14 mouse cellular contexts compared by ENCODE assay signal in genomic region chr12:16875269-16875668, GRCm38 (mm10). TPM values are rescaled to one million over a fixed set of nuclear protein-coding genes. Genes with fewer than 3 reads are reported as not detected.
DNase-seq lines count a peak whose midpoint lies in the region; ATAC-seq and TF ChIP-seq lines count a peak whose summit lies in the region.
"Had no signal": no experiment of that assay in that cellular context is flagged by ENCODE, and none has a peak within 500 bp of the region (broad histone marks: within the 10 kb centered on the region; RNA-seq: fewer than 3 reads in every experiment).

No protein-coding gene starts in this region.

- peak overlapping the region; percentile 31 for H3K27ac ChIP-seq in heart, postnatal 0 days (ENCODE audit: low read depth)
- peak overlapping the region; percentile 29; the same call in 1 of the 2 replicates for H3K27ac ChIP-seq in liver, embryonic 13.5 days
- H3K27ac ChIP-seq in forebrain, embryonic 15.5 days (replicated peaks): no peak overlapping the region
- H3K27ac ChIP-seq: midbrain, embryonic 13.5 days had no signal

- H3K36me3 ChIP-seq in heart, postnatal 0 days (replicated peaks; ENCODE audit: control insufficient read depth, insufficient read depth, low read length): no peaks in the 10 kb centered on the region
- H3K36me3 ChIP-seq in liver, embryonic 13.5 days: no peaks in the 10 kb centered on the region
- no peaks in the 10 kb centered on the region for H3K36me3 ChIP-seq in forebrain, embryonic 15.5 days
- H3K36me3 ChIP-seq: midbrain, embryonic 13.5 days had no signal

- H3K9ac ChIP-seq in heart, postnatal 0 days (replicated peaks; ENCODE audit: low read depth, low read length): no peak overlapping the region
- no peak overlapping the region for H3K9ac ChIP-seq in liver, embryonic 13.5 days
- no peak overlapping the region for H3K9ac ChIP-seq in forebrain, embryonic 15.5 days (replicated peaks)
- H3K9ac ChIP-seq: midbrain, embryonic 13.5 days had no signal

- no peak for TF ChIP-seq CTCF in heart, postnatal 0 days (IDR thresholded peaks at IDR 0.05; ENCODE audit: low read depth)

- no peak for ATAC-seq in heart, postnatal 0 days (ENCODE audit: insufficient read depth, low read depth)
- 0 out of 2 replicates have a peak, but pooled peaks have one; percentile 41 for ATAC-seq in liver, embryonic 13.5 days (ENCODE audit: low read depth)
- ATAC-seq in monocyte, adult 5-6 weeks (replicated peaks; ENCODE audit: insufficient number of reproducible peaks, low FRiP score, low TSS enrichment, poor library complexity, severe bottlenecking): 0 out of 2 replicates have a peak, but pooled peaks have one; percentile 65
- ATAC-seq in forebrain, embryonic 15.5 days (replicated peaks): no peak
- ATAC-seq: inflammation-experienced regulatory T-cells, adult 6 months; midbrain, embryonic 13.5 days had no signal

- no peak overlapping the region for H3K4me3 ChIP-seq in heart, postnatal 0 days (ENCODE audit: low read depth, low read length)
- H3K4me3 ChIP-seq in liver, embryonic 13.5 days (replicated peaks): no peak overlapping the region
- no peak overlapping the region for H3K4me3 ChIP-seq in forebrain, embryonic 15.5 days
- H3K4me3 ChIP-seq: erythroblast, embryonic 14.5 days; midbrain, embryonic 13.5 days had no signal

- intact Hi-C loops in heart, postnatal 14 days (cut with DNase I): no loop called here

- H3K4me2 ChIP-seq in heart, postnatal 0 days (ENCODE audit: low read depth, low read length): no peak overlapping the region
- no peak overlapping the region for H3K4me2 ChIP-seq in liver, embryonic 13.5 days
- H3K4me2 ChIP-seq in forebrain, embryonic 15.5 days (replicated peaks): no peak overlapping the region
- H3K4me2 ChIP-seq: midbrain, embryonic 13.5 days had no signal

- peak; percentile 65 for DNase-seq in heart, postnatal 0 days (ENCODE audit: low spot score)
- no peak for DNase-seq in heart, postnatal 14 days
- DNase-seq in adipocyte (ENCODE audit: low spot score): peak; percentile 45
- no peak for DNase-seq in liver, embryonic 13.5 days
- no peak for DNase-seq in urinary bladder, adult 2 months (ENCODE audit: low spot score)
- DNase-seq in adrenal gland, adult 8-10 months: no peak
- DNase-seq: cerebellum, adult 11-12 months; gastrocnemius, postnatal 25 days; layer of hippocampus, adult 9-11 months had no signal

- WGBS in heart, postnatal 0 days: 23% methylated on average over 4 of the region's 4 CpGs
- 6% methylated on average over 4 of the region's 4 CpGs for WGBS in liver, embryonic 13.5 days (ENCODE audit: insufficient replicate concordance)
- 83% methylated on average over 4 of the region's 4 CpGs for WGBS in forebrain, embryonic 15.5 days

- H3K27me3 ChIP-seq in heart, postnatal 0 days (ENCODE audit: control insufficient read depth, insufficient read depth, low read length): no peaks in the 10 kb centered on the region
- H3K27me3 ChIP-seq in liver, embryonic 13.5 days: no peaks in the 10 kb centered on the region
- H3K27me3 ChIP-seq in forebrain, embryonic 15.5 days: no peaks in the 10 kb centered on the region
- H3K27me3 ChIP-seq: midbrain, embryonic 13.5 days had no signal

- TF ChIP-seq EP300 in heart, postnatal 0 days (IDR thresholded peaks at IDR 0.05; ENCODE audit: low read depth): no peak

- H3K4me1 ChIP-seq in heart, postnatal 0 days (ENCODE audit: control insufficient read depth, insufficient read depth): peaks cover 50% of the 10 kb centered on the region
- H3K4me1 ChIP-seq in liver, embryonic 13.5 days (replicated peaks): peaks cover 41% of the 10 kb centered on the region
- peaks cover 7% of the 10 kb centered on the region; the same call in 1 of the 2 replicates for H3K4me1 ChIP-seq in forebrain, embryonic 15.5 days

- H3K9me3 ChIP-seq in heart, postnatal 0 days (replicated peaks; ENCODE audit: control insufficient read depth, low read length): no peaks in the 10 kb centered on the region
- no peaks in the 10 kb centered on the region for H3K9me3 ChIP-seq in liver, embryonic 13.5 days (replicated peaks)
- H3K9me3 ChIP-seq in forebrain, embryonic 15.5 days: no peaks in the 10 kb centered on the region
- H3K9me3 ChIP-seq: midbrain, embryonic 13.5 days had no signal

RNA-seq across cellular contexts. Expression of gene Rock2, which starts 19.4 kb away (rescaled TPM):
- total RNA-seq in heart, postnatal 0 days (2014; rRNA removed; ENCODE audit: low replicate concordance): 49.2 and 50.6 TPM in 2 replicates
- polyA plus RNA-seq in heart, postnatal 0 days (2015; fragmentation: Nextera tagmentation; extraction: Ambion mirVana): 22.8 and 24.6 TPM in 2 replicates
- 10 to 100 TPM; 83.6 to 87.4 TPM for total RNA-seq in heart, postnatal 14 days (2021)
- polyA plus RNA-seq in liver, embryonic 13.5 days (2015; fragmentation: Nextera tagmentation; extraction: Ambion mirVana): 7.0 and 7.7 TPM in 2 replicates
- 78.4 to 114 TPM (median 84.2 TPM) in 3 replicates for total RNA-seq in monocyte, adult 5-6 weeks (2017)
- 42.1 and 52.0 TPM in 2 replicates for polyA plus RNA-seq in urinary bladder, adult 2 months (2012; rRNA removed)
- polyA plus RNA-seq in forebrain, embryonic 15.5 days (2015; fragmentation: Nextera tagmentation; extraction: Ambion mirVana): 15.1 and 16.9 TPM in 2 replicates
- 100 to 1,000 TPM in 2 of 4 experiments, 10 to 100 TPM in 2; 75.8 to 109 (median 89.6) TPM for total RNA-seq in adrenal gland, adult 8-10 months (2022)

Comparison
In these comparisons a context has a peak if more than half of its experiments do, and no peak if none do; other contexts are left out.
1. DNase-seq: peak in heart, postnatal 0 days (single experiment) and adipocyte (single experiment); none in heart, postnatal 14 days (0 of 2), liver, embryonic 13.5 days (single experiment), urinary bladder, adult 2 months (single experiment) and adrenal gland, adult 8-10 months (single experiment).
2. ATAC-seq: peak in liver, embryonic 13.5 days (single experiment) and monocyte, adult 5-6 weeks (single experiment); none in heart, postnatal 0 days (single experiment) and forebrain, embryonic 15.5 days (single experiment).